Mouse (Mus musculus): ENCODE data around the gene Zswim4. TPM values are rescaled to one million over a fixed set of nuclear protein-coding genes. Genes with fewer than 3 reads are reported as not detected.
A peak's percentile ranks its signal among the peaks of the same experiment; 100 is the strongest.

The Zswim4 gene
- polyA plus RNA-seq, 1 experiment: 2.8 TPM

GRCm38 (mm10) chr8:84210167-84210791 lies 26.6 kb downstream of the Zswim4 start:
- Histone ChIP-seq H3K4me1 (ENCODE audit: control insufficient read depth, insufficient read depth, insufficient read length, low read length) (peaks cover 12% of the 10 kb centered on the region), H3K27ac (replicated peaks; ENCODE audit: low read depth, low read length) (peak overlapping the region; percentile 43), H3K4me3 (ENCODE audit: insufficient read depth, low read depth, low read length) (peak overlapping the region; percentile 27; the same call in 1 of the 2 replicates)

- H3K4me3 ChIP-seq (ENCODE audit: insufficient read depth, low read depth, low read length): no peak overlapping the region
Measured at GRCm38 (mm10) chr8:84208381-84209380, 28.2 kb downstream of the Zswim4 start.

GRCm38 (mm10) chr8:84207811-84208210 lies 29.0 kb downstream of the Zswim4 start:
- Histone ChIP-seq H3K4me1 (ENCODE audit: control insufficient read depth, insufficient read depth, insufficient read length, low read length) (peaks cover 12% of the 10 kb centered on the region), H3K4me3 (ENCODE audit: insufficient read depth, low read depth, low read length) (0 out of 2 replicates have a peak overlapping the region, but pooled peaks have one; percentile 12), H3K27ac (replicated peaks; ENCODE audit: low read depth, low read length) (peak overlapping the region; percentile 92)

More at GRCm38 (mm10) chr8:84208381-84209380, 28.2 kb downstream of the Zswim4 start:
- peaks cover 12% of the 10 kb centered on the region for H3K4me1 ChIP-seq (ENCODE audit: control insufficient read depth, insufficient read depth, insufficient read length, low read length)
- H3K27ac ChIP-seq (replicated peaks; ENCODE audit: low read depth, low read length): peak overlapping the region; percentile 92

- Histone ChIP-seq H3K4me1 (ENCODE audit: control insufficient read depth, insufficient read depth, insufficient read length, low read length) (peaks cover 12% of the 10 kb centered on the region), H3K27ac (replicated peaks; ENCODE audit: low read depth, low read length) (0 out of 2 replicates have a peak overlapping the region, but pooled peaks have one; percentile 5), H3K4me3 (ENCODE audit: insufficient read depth, low read depth, low read length) (no peak overlapping the region)
Measured at GRCm38 (mm10) chr8:84206666-84207065, 30.2 kb downstream of the Zswim4 start.

GRCm38 (mm10) chr8:84205073-84205472 lies 31.8 kb downstream of the Zswim4 start:
- peaks cover 12% of the 10 kb centered on the region for H3K4me1 ChIP-seq (ENCODE audit: control insufficient read depth, insufficient read depth, insufficient read length, low read length)
- no peak overlapping the region for H3K4me3 ChIP-seq (ENCODE audit: insufficient read depth, low read depth, low read length)
- H3K27ac ChIP-seq (replicated peaks; ENCODE audit: low read depth, low read length): peak overlapping the region; percentile 98

GRCm38 (mm10) chr8:84203975-84204772 lies 32.7 kb downstream of the Zswim4 start:
- Histone ChIP-seq H3K4me3 (ENCODE audit: insufficient read depth, low read depth, low read length) (peak overlapping the region; percentile 88), H3K27ac (replicated peaks; ENCODE audit: low read depth, low read length) (peak overlapping the region; percentile 98), H3K4me1 (ENCODE audit: control insufficient read depth, insufficient read depth, insufficient read length, low read length) (peaks cover 12% of the 10 kb centered on the region)

- Histone ChIP-seq H3K27ac (replicated peaks; ENCODE audit: low read depth, low read length) (peak overlapping the region; percentile 98), H3K4me3 (ENCODE audit: insufficient read depth, low read depth, low read length) (peak overlapping the region; percentile 88), H3K4me1 (ENCODE audit: control insufficient read depth, insufficient read depth, insufficient read length, low read length) (peaks cover 7% of the 10 kb centered on the region)
Measured at GRCm38 (mm10) chr8:84202938-84203917, 33.6 kb downstream of the Zswim4 start.

- Histone ChIP-seq H3K4me1 (ENCODE audit: control insufficient read depth, insufficient read depth, insufficient read length, low read length) (peaks cover 5% of the 10 kb centered on the region), H3K27ac (replicated peaks; ENCODE audit: low read depth, low read length) (peak overlapping the region; percentile 98), H3K4me3 (ENCODE audit: insufficient read depth, low read depth, low read length) (peak overlapping the region; percentile 88)
Measured at GRCm38 (mm10) chr8:84202466-84202865, 34.4 kb downstream of the Zswim4 start.

- H3K4me3 ChIP-seq (ENCODE audit: insufficient read depth, low read depth, low read length): peak overlapping the region; percentile 88
- H3K27ac ChIP-seq (replicated peaks; ENCODE audit: low read depth, low read length): peak overlapping the region; percentile 98
- H3K4me1 ChIP-seq (ENCODE audit: control insufficient read depth, insufficient read depth, insufficient read length, low read length): peaks cover 5% of the 10 kb centered on the region; the same call in 1 of the 2 replicates
Measured at GRCm38 (mm10) chr8:84201545-84202245, 35.2 kb downstream of the Zswim4 start.

GRCm38 (mm10) chr8:84200652-84201544 lies 36.0 kb downstream of the Zswim4 start:
- peak overlapping the region; percentile 88 for H3K4me3 ChIP-seq (ENCODE audit: insufficient read depth, low read depth, low read length)
- H3K27ac ChIP-seq (replicated peaks; ENCODE audit: low read depth, low read length): peak overlapping the region; percentile 98
- H3K4me1 ChIP-seq (ENCODE audit: control insufficient read depth, insufficient read depth, insufficient read length, low read length): peaks cover 5% of the 10 kb centered on the region; the same call in 1 of the 2 replicates

GRCm38 (mm10) chr8:84200126-84200555 lies 36.7 kb downstream of the Zswim4 start:
- H3K27ac ChIP-seq (replicated peaks; ENCODE audit: low read depth, low read length): peak overlapping the region; percentile 75
- peaks cover 5% of the 10 kb centered on the region; the same call in 1 of the 2 replicates for H3K4me1 ChIP-seq (ENCODE audit: control insufficient read depth, insufficient read depth, insufficient read length, low read length)
- peak overlapping the region; percentile 44 for H3K4me3 ChIP-seq (ENCODE audit: insufficient read depth, low read depth, low read length)

- H3K4me1 ChIP-seq (ENCODE audit: control insufficient read depth, insufficient read depth, insufficient read length, low read length): peaks cover 5% of the 10 kb centered on the region; the same call in 1 of the 2 replicates
- no peak overlapping the region for H3K4me3 ChIP-seq (ENCODE audit: insufficient read depth, low read depth, low read length)
- peak overlapping the region; percentile 75 for H3K27ac ChIP-seq (replicated peaks; ENCODE audit: low read depth, low read length)
Measured at GRCm38 (mm10) chr8:84199348-84200125, 37.3 kb downstream of the Zswim4 start.
